Mouse (Mus musculus): ENCODE measurements at regions not wholly inside any gene's neighbourhood (a gene's known extent, or its start where the extent isn't known, plus 50 kb on each side); places are given as distances from the start of the nearest gene placed in this dataset.

GRCm38 (mm10) chr12:28380203-28380602 is 172.0 kb downstream of the Dcdc2c start:
- ATAC-seq (ENCODE audit: insufficient number of reproducible peaks, low FRiP score, low TSS enrichment) = no peak

- no peak for ATAC-seq (ENCODE audit: insufficient number of reproducible peaks, low FRiP score, low TSS enrichment)
Observed at GRCm38 (mm10) chr12:28377968-28378367, 174.2 kb downstream of the Dcdc2c start.

- no peak for ATAC-seq (ENCODE audit: insufficient number of reproducible peaks, low FRiP score, low TSS enrichment)
Observed at GRCm38 (mm10) chr12:28377373-28377772, 174.8 kb downstream of the Dcdc2c start.

GRCm38 (mm10) chr12:28376770-28377169 is 175.4 kb downstream of the Dcdc2c start:
- ATAC-seq (ENCODE audit: insufficient number of reproducible peaks, low FRiP score, low TSS enrichment) = no peak

- no peak for ATAC-seq (ENCODE audit: insufficient number of reproducible peaks, low FRiP score, low TSS enrichment)
Observed at GRCm38 (mm10) chr12:28365304-28365703, 186.9 kb downstream of the Dcdc2c start.

- ATAC-seq (ENCODE audit: insufficient number of reproducible peaks, low FRiP score, low TSS enrichment) = no peak
Observed at GRCm38 (mm10) chr12:28358737-28359333, 193.4 kb downstream of the Dcdc2c start.

- no peak for ATAC-seq (ENCODE audit: insufficient number of reproducible peaks, low FRiP score, low TSS enrichment)
Observed at GRCm38 (mm10) chr12:28357764-28358163, 194.4 kb downstream of the Dcdc2c start.

- ATAC-seq (ENCODE audit: insufficient number of reproducible peaks, low FRiP score, low TSS enrichment) = no peak
Observed at GRCm38 (mm10) chr12:28353140-28353539, 199.1 kb downstream of the Dcdc2c start.

- no peak for ATAC-seq (ENCODE audit: insufficient number of reproducible peaks, low FRiP score, low TSS enrichment)
Observed at GRCm38 (mm10) chr12:28352571-28352970, 199.6 kb downstream of the Dcdc2c start.

GRCm38 (mm10) chr12:28342735-28343134 is 209.5 kb downstream of the Dcdc2c start:
- ATAC-seq (ENCODE audit: insufficient number of reproducible peaks, low FRiP score, low TSS enrichment) = no peak

- ATAC-seq (ENCODE audit: insufficient number of reproducible peaks, low FRiP score, low TSS enrichment) = no peak
Observed at GRCm38 (mm10) chr12:28332591-28332990, 219.6 kb downstream of the Dcdc2c start.

- no peak for ATAC-seq (ENCODE audit: insufficient number of reproducible peaks, low FRiP score, low TSS enrichment)
Observed at GRCm38 (mm10) chr12:28331843-28332242, 220.4 kb downstream of the Dcdc2c start.

GRCm38 (mm10) chr12:28323659-28324058 is 228.5 kb downstream of the Dcdc2c start:
- no peak for ATAC-seq (ENCODE audit: insufficient number of reproducible peaks, low FRiP score, low TSS enrichment)

- ATAC-seq (ENCODE audit: insufficient number of reproducible peaks, low FRiP score, low TSS enrichment) = no peak
Observed at GRCm38 (mm10) chr12:28309226-28309625, 243.0 kb downstream of the Dcdc2c start.

- no peak for ATAC-seq (ENCODE audit: insufficient number of reproducible peaks, low FRiP score, low TSS enrichment)
Observed at GRCm38 (mm10) chr12:28302038-28302581, 250.1 kb downstream of the Dcdc2c start.

- ATAC-seq (ENCODE audit: insufficient number of reproducible peaks, low FRiP score, low TSS enrichment) = no peak
Observed at GRCm38 (mm10) chr12:28288376-28288896, 263.8 kb downstream of the Dcdc2c start.

GRCm38 (mm10) chr12:28255524-28255923 is 296.7 kb downstream of the Dcdc2c start:
- no peak for ATAC-seq (ENCODE audit: insufficient number of reproducible peaks, low FRiP score, low TSS enrichment)

GRCm38 (mm10) chr12:28250526-28250925 is 301.7 kb downstream of the Dcdc2c start:
- ATAC-seq (ENCODE audit: insufficient number of reproducible peaks, low FRiP score, low TSS enrichment) = no peak

- no peak for ATAC-seq (ENCODE audit: insufficient number of reproducible peaks, low FRiP score, low TSS enrichment)
Observed at GRCm38 (mm10) chr12:28248749-28249148, 303.4 kb downstream of the Dcdc2c start.

GRCm38 (mm10) chr12:28248287-28248686 is 303.9 kb downstream of the Dcdc2c start:
- no peak for ATAC-seq (ENCODE audit: insufficient number of reproducible peaks, low FRiP score, low TSS enrichment)

GRCm38 (mm10) chr12:28238016-28238415 is 314.2 kb downstream of the Dcdc2c start:
- no peak for ATAC-seq (ENCODE audit: insufficient number of reproducible peaks, low FRiP score, low TSS enrichment)

- ATAC-seq (ENCODE audit: insufficient number of reproducible peaks, low FRiP score, low TSS enrichment) = no peak
Observed at GRCm38 (mm10) chr12:28237041-28237440, 315.2 kb downstream of the Dcdc2c start.

Measured in cerebellum, adult (tissue).